Mouse (Mus musculus): Measurements from ENCODE around the gene D630045J12Rik.

D630045J12Rik gene

GRCm38 (mm10) chr6:38253736-38254641 is at the start of gene D630045J12Rik:
D630045J12Rik (minus strand) TSS chr6:38254009.
- DNase-seq (ENCODE audit: low read depth): peak; percentile 27

- DNase-seq (ENCODE audit: low read depth): peak; percentile 53
These were observed 45.1 kb upstream of the D630045J12Rik start, which contains the start of gene Zc3hav1l for GRCm38 (mm10) chr6:38298761-38299401. Zc3hav1l (minus strand) TSS chr6:38299259.

GRCm38 (mm10) chr6:38298246-38298635 is 44.4 kb upstream of the D630045J12Rik start:
- DNase-seq (ENCODE audit: low read depth): no peak

GRCm38 (mm10) chr6:38297580-38298245 is 43.9 kb upstream of the D630045J12Rik start:
- DNase-seq (ENCODE audit: low read depth): no peak

GRCm38 (mm10) chr6:38293708-38294107 is 39.9 kb upstream of the D630045J12Rik start:
- DNase-seq (ENCODE audit: low read depth): no peak

GRCm38 (mm10) chr6:38292871-38293646 is 39.2 kb upstream of the D630045J12Rik start:
- DNase-seq (ENCODE audit: low read depth): no peak

GRCm38 (mm10) chr6:38284422-38284821 is 30.6 kb upstream of the D630045J12Rik start:
- no peak for DNase-seq (ENCODE audit: low read depth)

- no peak for DNase-seq (ENCODE audit: low read depth)
These were observed 10.7 kb upstream of the D630045J12Rik start for GRCm38 (mm10) chr6:38264466-38264865.

- no peak for DNase-seq (ENCODE audit: low read depth)
These were observed 9.8 kb upstream of the D630045J12Rik start for GRCm38 (mm10) chr6:38263393-38264159.

- no peak for DNase-seq (ENCODE audit: low read depth)
These were observed 8.1 kb upstream of the D630045J12Rik start for GRCm38 (mm10) chr6:38261877-38262276.

- no peak for DNase-seq (ENCODE audit: low read depth)
These were observed 3.7 kb upstream of the D630045J12Rik start for GRCm38 (mm10) chr6:38257506-38257905.

GRCm38 (mm10) chr6:38256793-38257192 is 3.0 kb upstream of the D630045J12Rik start:
- no peak for DNase-seq (ENCODE audit: low read depth)

GRCm38 (mm10) chr6:38255794-38256193 is 2.0 kb upstream of the D630045J12Rik start:
- DNase-seq (ENCODE audit: low read depth): no peak

- no peak for DNase-seq (ENCODE audit: low read depth)
These were observed 758 bp downstream of the D630045J12Rik start for GRCm38 (mm10) chr6:38252766-38253735.

- no peak for DNase-seq (ENCODE audit: low read depth)
These were observed 1.7 kb downstream of the D630045J12Rik start for GRCm38 (mm10) chr6:38252139-38252538.

- no peak for DNase-seq (ENCODE audit: low read depth)
These were observed 2.3 kb downstream of the D630045J12Rik start for GRCm38 (mm10) chr6:38251464-38251863.

- no peak for DNase-seq (ENCODE audit: low read depth)
These were observed 6.4 kb downstream of the D630045J12Rik start for GRCm38 (mm10) chr6:38247362-38247761.

GRCm38 (mm10) chr6:38244806-38245205 is 9.0 kb downstream of the D630045J12Rik start:
- no peak for DNase-seq (ENCODE audit: low read depth)

GRCm38 (mm10) chr6:38244167-38244566 is 9.6 kb downstream of the D630045J12Rik start:
- DNase-seq (ENCODE audit: low read depth): no peak

- DNase-seq (ENCODE audit: low read depth): no peak
These were observed 11.0 kb downstream of the D630045J12Rik start for GRCm38 (mm10) chr6:38242833-38243232.

Measured in c-Kit-positive CD71-positive TER-119-negative erythroid progenitor cells, embryonic 14.5 days (primary cell).